Mouse (Mus musculus) myocyte (in vitro differentiated cells): Measurements from ENCODE around the gene Fgd6.

Experiments used
- CEBPB ChIP-seq: IDR thresholded peaks from 2 replicates; pipeline ENCODE4 v1.6.1; 2011; ENCODE audit warnings: mild to moderate bottlenecking, moderate library complexity; ENCODE audit not compliant: poor library complexity, insufficient read depth, severe bottlenecking
- E2F4 ChIP-seq: IDR thresholded peaks from one replicate; pipeline ENCODE4 v1.6.1; 2011; ENCODE audit warnings: mild to moderate bottlenecking, control low read depth, moderate library complexity; ENCODE audit not compliant: insufficient read depth
- MAX ChIP-seq: IDR thresholded peaks from one replicate; pipeline ENCODE4 v1.6.1; 2011; ENCODE audit warnings: low read depth, mild to moderate bottlenecking, control low read depth
- MYOD1 ChIP-seq, 3 experiments: IDR thresholded peaks; one replicate each; pipeline ENCODE4 v1.6.1; 2011; ENCODE audit warnings: control low read depth in 2 of 3, low read depth in 2 of 3, mild to moderate bottlenecking in 2 of 3, moderate library complexity in 1 of 3; ENCODE audit not compliant: insufficient read length in 2 of 3, control insufficient read depth in 1 of 3
- POLR2A ChIP-seq: IDR thresholded peaks from one replicate; pipeline ENCODE4 v1.6.1; 2011; ENCODE audit warnings: low read depth, mild to moderate bottlenecking, control low read depth, moderate library complexity; ENCODE audit not compliant: insufficient read length
- POLR2AphosphoS2 ChIP-seq: IDR thresholded peaks from one replicate; pipeline ENCODE4 v1.6.1; 2011; ENCODE audit warnings: low read depth, control low read depth; ENCODE audit not compliant: insufficient read length
- REST ChIP-seq: IDR thresholded peaks from one replicate; pipeline ENCODE4 v1.6.1; 2011; ENCODE audit warnings: mild to moderate bottlenecking, control low read depth, moderate library complexity; ENCODE audit not compliant: insufficient read depth, insufficient read length
- SRF ChIP-seq: IDR thresholded peaks from one replicate; pipeline ENCODE4 v1.6.1; 2011; ENCODE audit warnings: low read depth; ENCODE audit not compliant: control insufficient read depth, insufficient read length
- TCF12 ChIP-seq: IDR thresholded peaks from one replicate; pipeline ENCODE4 v1.6.1; 2011; ENCODE audit warnings: mild to moderate bottlenecking, control low read depth; ENCODE audit not compliant: poor library complexity, insufficient read depth, severe bottlenecking
- USF1 ChIP-seq: IDR thresholded peaks from one replicate; pipeline ENCODE4 v1.6.1; 2011; ENCODE audit warnings: low read depth, mild to moderate bottlenecking, control low read depth, moderate library complexity

- no peak for TF ChIP-seq POLR2A
- TF ChIP-seq TCF12, result no peak
- TF ChIP-seq E2F4, result no peak
- TF ChIP-seq POLR2AphosphoS2, result no peak
- no peak for TF ChIP-seq MAX
- TF ChIP-seq REST, result no peak
- TF ChIP-seq SRF, result no peak
- TF ChIP-seq MYOD1 (IDR thresholded peaks at IDR 0.05; ENCODE audit: control insufficient read depth in 1 of 3, insufficient read length in 2 of 3, low read depth in 2 of 3), result no peak
- no peak for TF ChIP-seq USF1
- TF ChIP-seq CEBPB, result no peak
Observed at GRCm38 (mm10) chr10:94107607-94108006, 71.8 kb downstream of the Fgd6 start.
